Mouse (Mus musculus) kidney, adult 2 months (tissue): ENCODE measurements around the gene Slc1a4. TPM values are rescaled to one million over a fixed set of nuclear protein-coding genes. Genes with fewer than 3 reads are reported as not detected.

ENCODE experiments used
- DNase-seq: peaks from one replicate; pipeline ENCODE4 v3.0.0; 2021
- H3K27ac ChIP-seq: fragments of 200-500 bp; 2 replicates; pipeline ENCODE4 v1.5.1; 2012; ENCODE audit warnings: low read depth, low read length, control low read depth, inconsistent platforms; ENCODE audit not compliant: insufficient read depth
- H3K27me3 ChIP-seq: fragments of 200-500 bp; replicated peaks from 2 replicates; pipeline ENCODE4 v1.6.1; 2012; ENCODE audit warnings: mild to moderate bottlenecking, moderate library complexity, low read length, inconsistent platforms; ENCODE audit not compliant: control insufficient read depth, insufficient read depth
- H3K36me3 ChIP-seq: fragments of 200-500 bp; 2 replicates; pipeline ENCODE4 v1.6.1; 2012; ENCODE audit warnings: mild to moderate bottlenecking, moderate library complexity, low read length, inconsistent platforms; ENCODE audit not compliant: control insufficient read depth, insufficient read depth
- H3K4me1 ChIP-seq: fragments of 200-500 bp; 2 replicates; pipeline ENCODE4 v1.6.1; 2011; ENCODE audit warnings: low read length; ENCODE audit not compliant: control insufficient read depth, insufficient read depth
- H3K4me3 ChIP-seq: fragments of 200-500 bp; 2 replicates; pipeline ENCODE4 v1.5.1; 2011; ENCODE audit warnings: mild to moderate bottlenecking, low read depth, low read length, control low read depth; ENCODE audit not compliant: insufficient read depth
- CTCF ChIP-seq: fragments of 200-500 bp; conservative IDR thresholded peaks from 2 replicates; pipeline ENCODE4 v1.5.1; 2011; ENCODE audit warnings: low read depth, mild to moderate bottlenecking, control low read depth, low read length, moderate library complexity, mixed read lengths; ENCODE audit not compliant: insufficient read depth, insufficient read length
- POLR2A ChIP-seq: fragments of 200-500 bp; IDR thresholded peaks from one replicate; pipeline ENCODE4 v1.6.1; 2011; ENCODE audit warnings: low read depth, low read length, control low read depth
- WGBS: fragments of 180-500 bp; shearing (Covaris S2); methylation state at CpG from one replicate; pipeline ENCODE4 v1.1.7; 2018; 5-methylcytosine and 5-hydroxymethylcytosine counted together
- polyA plus RNA-seq: library from polyadenylated mRNA; depleted of rRNA; stranded (reverse); fragments of >200 nt; gene quantifications from 2 replicates; pipeline ENCODE4 v1.2.3, GENCODE M21; 2012

The Slc1a4 gene
- polyA plus RNA-seq, 1 experiment, result 5.2 TPM

DNA sequence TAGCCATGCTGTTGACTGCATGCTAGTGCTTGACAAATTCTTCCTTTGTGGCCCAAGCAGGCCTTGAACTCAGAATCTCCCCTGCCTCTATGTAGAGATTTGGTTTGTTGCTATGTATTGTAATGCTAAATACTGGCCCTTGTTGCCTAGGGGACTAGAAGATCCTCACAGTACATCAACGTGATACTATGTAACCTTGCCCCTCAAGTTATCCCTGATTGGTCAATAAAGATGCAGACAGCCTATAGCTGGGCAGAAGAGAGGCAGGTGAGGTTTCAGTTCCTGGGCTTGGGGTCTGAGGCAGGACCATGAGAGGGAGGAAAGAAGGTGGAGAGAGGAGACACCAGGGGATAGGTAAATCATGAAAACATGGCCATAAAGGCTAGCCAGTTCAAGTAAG lies 1.8 kb upstream of the Slc1a4 start:
- no peak for DNase-seq

GRCm38 (mm10) chr11:20331690-20332537 lies 599 bp downstream of the Slc1a4 start:
- H3K27me3 ChIP-seq, result no peaks in the 10 kb centered on the region
- DNase-seq, result peak; percentile 44
- 5% methylated on average over 61 of the region's 61 CpGs for WGBS
- H3K4me3 ChIP-seq, result peak overlapping the region; percentile 47
- no peaks in the 10 kb centered on the region for H3K36me3 ChIP-seq
- H3K4me1 ChIP-seq, result no peaks in the 10 kb centered on the region; the same call in 1 of the 2 replicates
- H3K27ac ChIP-seq, result no peak overlapping the region
- no peak for TF ChIP-seq CTCF
- TF ChIP-seq POLR2A, result no peak

More for the DNA sequence above, 1.8 kb upstream of the Slc1a4 start:
- Histone ChIP-seq H3K27me3 (no peaks in the 10 kb centered on the region), H3K27ac (no peak overlapping the region), H3K4me1 (no peaks in the 10 kb centered on the region; the same call in 1 of the 2 replicates), H3K36me3 (no peaks in the 10 kb centered on the region), H3K4me3 (no peak overlapping the region)
- 62% methylated on average over 1 of the region's 1 CpGs for WGBS
- TF ChIP-seq CTCF (no peak), POLR2A (no peak)

- 57% methylated on average over 9 of the region's 9 CpGs for WGBS
- Histone ChIP-seq H3K4me3 (peak overlapping the region; percentile 13; the same call in 1 of the 2 replicates), H3K27ac (no peak overlapping the region), H3K36me3 (no peaks in the 10 kb centered on the region), H3K4me1 (no peaks in the 10 kb centered on the region; the same call in 1 of the 2 replicates), H3K27me3 (no peaks in the 10 kb centered on the region)
- DNase-seq, result peak; percentile 63
- no peak for TF ChIP-seq CTCF
- no peak for TF ChIP-seq POLR2A
These were observed 1.4 kb downstream of the Slc1a4 start for GRCm38 (mm10) chr11:20331027-20331689.

GRCm38 (mm10) chr11:20329711-20330110 lies 2.8 kb downstream of the Slc1a4 start:
- Histone ChIP-seq H3K27me3 (no peaks in the 10 kb centered on the region), H3K4me1 (no peaks in the 10 kb centered on the region; the same call in 1 of the 2 replicates), H3K4me3 (no peak overlapping the region), H3K36me3 (no peaks in the 10 kb centered on the region), H3K27ac (no peak overlapping the region)
- no peak for DNase-seq
- WGBS, result 90% methylated on average over 5 of the region's 5 CpGs
- TF ChIP-seq POLR2A, result no peak
- no peak for TF ChIP-seq CTCF

DNA sequence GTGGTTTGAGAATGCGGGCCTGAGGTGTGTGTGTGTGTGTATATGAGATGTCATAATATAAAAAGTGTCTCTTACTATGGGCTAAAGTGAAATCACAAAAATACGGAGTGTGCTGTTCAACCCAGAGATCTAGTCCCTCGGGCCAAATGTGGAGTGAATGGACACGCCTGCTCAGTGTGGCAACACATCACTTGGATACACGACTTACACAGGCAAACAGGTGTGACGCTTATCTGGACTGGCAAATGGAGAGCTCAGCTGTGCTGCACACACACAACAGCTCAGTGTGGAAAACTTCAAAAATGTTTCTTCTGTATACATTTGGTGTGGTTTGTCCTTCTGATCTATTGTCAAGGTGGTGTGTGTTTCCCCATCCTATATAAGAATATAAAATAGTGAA lies 3.7 kb downstream of the Slc1a4 start:
- Histone ChIP-seq H3K36me3 (no peaks in the 10 kb centered on the region), H3K27ac (no peak overlapping the region), H3K4me3 (no peak overlapping the region), H3K27me3 (no peaks in the 10 kb centered on the region), H3K4me1 (no peaks in the 10 kb centered on the region; the same call in 1 of the 2 replicates)
- 94% methylated on average over 6 of the region's 6 CpGs for WGBS
- no peak for DNase-seq
- TF ChIP-seq CTCF (no peak), POLR2A (no peak)

- Histone ChIP-seq H3K36me3 (no peaks in the 10 kb centered on the region), H3K27me3 (no peaks in the 10 kb centered on the region), H3K27ac (no peak overlapping the region), H3K4me3 (no peak overlapping the region), H3K4me1 (no peaks in the 10 kb centered on the region)
- DNase-seq, result no peak
- 85% methylated on average over 11 of the region's 11 CpGs for WGBS
- TF ChIP-seq CTCF, result no peak
- TF ChIP-seq POLR2A, result no peak
These were observed 6.1 kb downstream of the Slc1a4 start for GRCm38 (mm10) chr11:20326328-20326995.
